Mouse (Mus musculus) megakaryocyte, embryonic 14.5 days (primary cell): ENCODE data around the gene Aicda.

Experiments used
- FLI1 ChIP-seq: IDR thresholded peaks from 2 replicates; pipeline ENCODE4 v1.6.1; 2012; ENCODE audit warnings: low read length, inconsistent platforms, mixed read lengths
- GATA1 ChIP-seq: IDR thresholded peaks from 3 replicates; pipeline ENCODE4 v1.6.1; 2012; ENCODE audit warnings: mixed read lengths, low read length, inconsistent platforms, borderline replicate concordance

GRCm38 (mm10) chr6:122571617-122571959 is 18.0 kb downstream of the Aicda start:
- TF ChIP-seq GATA1, result no peak
- TF ChIP-seq FLI1, result no peak
